Mouse (Mus musculus): ENCODE data around the gene Gm9573. TPM values are rescaled to one million over a fixed set of nuclear protein-coding genes. Genes with fewer than 3 reads are reported as not detected.

The Gm9573 gene
- polyA plus RNA-seq, 1 experiment, result 0.55 TPM

DNA sequence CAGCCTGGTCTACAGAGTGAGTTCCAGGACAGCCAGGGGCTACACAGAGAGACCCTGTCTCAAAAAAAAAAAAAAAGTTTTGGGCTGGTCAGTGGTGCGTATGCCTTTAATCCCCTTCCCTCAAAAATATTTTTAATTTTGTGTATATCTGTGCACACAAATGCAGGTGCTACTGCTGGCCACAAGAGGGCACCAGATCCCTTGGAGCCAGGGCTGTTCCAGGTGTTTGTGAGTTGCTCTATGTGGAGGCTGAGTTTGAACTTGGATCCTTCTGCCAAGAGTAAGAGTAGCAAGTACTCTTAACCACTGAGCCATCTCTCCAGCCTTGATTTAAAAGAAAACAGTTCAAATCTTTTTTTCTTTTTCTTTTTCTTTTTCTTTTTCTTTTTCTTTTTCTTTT, 43.5 kb downstream of the Gm9573 start:
- no peaks in the 10 kb centered on the region for H3K36me3 ChIP-seq (replicated peaks; ENCODE audit: low read length)
- H3K4me1 ChIP-seq, result no peaks in the 10 kb centered on the region; the same call in 1 of the 2 replicates
- TF ChIP-seq FLI1 (IDR thresholded peaks at IDR 0.05; ENCODE audit: low read length) (no peak), GATA1 (IDR thresholded peaks at IDR 0.05; ENCODE audit: borderline replicate concordance, low read length) (no peak)
- H3K9me3 ChIP-seq, result peaks cover 14% of the 10 kb centered on the region
- H3K27me3 ChIP-seq (replicated peaks), result peaks cover 20% of the 10 kb centered on the region
- H3K4me3 ChIP-seq (replicated peaks), result no peak overlapping the region

DNA sequence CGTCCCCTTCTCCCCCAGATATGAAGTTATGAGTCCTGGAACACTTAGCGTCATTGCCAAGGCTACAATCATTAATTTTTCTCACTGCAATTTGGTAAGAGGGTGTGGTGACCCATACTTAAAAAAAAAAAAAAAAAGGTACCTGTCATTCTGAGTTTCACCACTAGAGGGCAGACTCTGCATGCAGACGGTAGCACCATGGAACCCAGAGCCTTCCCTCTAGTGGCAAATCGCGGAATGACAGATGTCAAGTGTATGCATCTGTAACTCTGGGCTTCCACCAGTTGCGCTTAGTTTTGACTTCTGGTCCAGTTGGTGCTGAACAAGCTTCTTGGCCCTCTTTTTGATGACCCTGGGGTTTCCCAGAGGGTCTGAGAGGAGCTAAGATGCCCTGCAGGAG, 48.2 kb downstream of the Gm9573 start:
- Histone ChIP-seq H3K4me1 (peaks cover 10% of the 10 kb centered on the region), H3K27me3 (replicated peaks) (peaks cover 34% of the 10 kb centered on the region), H3K4me3 (replicated peaks) (no peak overlapping the region), H3K36me3 (replicated peaks; ENCODE audit: low read length) (no peaks in the 10 kb centered on the region), H3K9me3 (peaks cover 11% of the 10 kb centered on the region; the same call in 1 of the 2 replicates)
- TF ChIP-seq GATA1 (IDR thresholded peaks at IDR 0.05; ENCODE audit: borderline replicate concordance, low read length) (no peak), FLI1 (IDR thresholded peaks at IDR 0.05; ENCODE audit: low read length) (no peak)

- H3K27me3 ChIP-seq (replicated peaks), result peaks cover 70% of the 10 kb centered on the region
Measured at GRCm38 (mm10) chr17:35571477-35571876, 55.0 kb downstream of the Gm9573 start.

GRCm38 (mm10) chr17:35570836-35571235, 55.6 kb downstream of the Gm9573 start:
- Histone ChIP-seq H3K4me1 (peaks cover 21% of the 10 kb centered on the region), H3K36me3 (replicated peaks; ENCODE audit: low read length) (no peaks in the 10 kb centered on the region), H3K9me3 (peaks cover 18% of the 10 kb centered on the region), H3K4me3 (replicated peaks) (no peak overlapping the region), H3K27me3 (replicated peaks) (peaks cover 67% of the 10 kb centered on the region)
- TF ChIP-seq FLI1 (IDR thresholded peaks at IDR 0.05; ENCODE audit: low read length), result no peak
- TF ChIP-seq GATA1 (IDR thresholded peaks at IDR 0.05; ENCODE audit: borderline replicate concordance, low read length), result no peak

More at GRCm38 (mm10) chr17:35571477-35571876, 55.0 kb downstream of the Gm9573 start:
- H3K4me3 ChIP-seq (replicated peaks), result no peak overlapping the region
- peaks cover 18% of the 10 kb centered on the region for H3K9me3 ChIP-seq
- H3K36me3 ChIP-seq (replicated peaks; ENCODE audit: low read length), result no peaks in the 10 kb centered on the region
- no peak for TF ChIP-seq GATA1 (IDR thresholded peaks at IDR 0.05; ENCODE audit: borderline replicate concordance, low read length)
- TF ChIP-seq FLI1 (IDR thresholded peaks at IDR 0.05; ENCODE audit: low read length), result no peak
- H3K4me1 ChIP-seq, result peaks cover 24% of the 10 kb centered on the region

DNA sequence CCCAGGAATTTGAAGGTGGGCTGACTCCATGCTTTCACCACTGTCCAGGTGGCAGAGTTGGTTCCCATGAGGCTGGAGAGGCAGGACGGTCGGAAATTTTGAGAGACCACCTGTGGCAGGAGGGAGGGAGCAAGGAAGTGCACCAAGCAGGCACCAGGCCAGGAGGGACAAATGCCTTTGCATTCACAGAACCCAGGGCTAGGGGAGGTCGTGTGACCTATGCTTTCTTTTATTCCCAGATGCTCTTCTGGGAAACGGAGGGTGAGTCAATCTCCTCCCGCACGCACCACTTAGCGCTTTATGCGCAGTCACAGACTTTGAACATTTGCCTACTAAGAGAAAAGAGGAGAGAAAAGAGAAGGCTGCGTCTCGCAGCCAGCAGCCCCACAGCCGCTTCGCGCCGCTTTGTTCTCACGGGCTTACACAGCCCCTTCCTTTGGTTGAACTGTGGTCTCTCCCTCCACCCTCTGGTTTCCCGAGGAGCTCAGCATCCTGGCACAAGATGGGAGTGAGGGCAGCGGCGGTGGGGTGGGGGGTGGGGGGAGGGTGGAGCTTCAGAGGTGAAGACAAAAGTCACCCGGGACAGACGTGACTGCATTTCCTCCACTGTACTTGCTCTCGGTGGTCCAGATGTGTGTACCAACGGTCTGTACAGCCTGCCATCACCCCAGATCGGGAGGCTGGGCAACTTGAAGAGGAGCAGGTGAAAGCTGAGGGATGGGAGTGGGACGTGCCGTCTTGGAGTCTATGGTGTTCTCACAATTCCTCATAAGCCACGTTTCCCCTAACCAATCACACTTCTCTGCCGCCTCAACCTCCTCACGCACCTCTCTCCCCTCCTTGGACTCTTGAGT, 57.1 kb downstream of the Gm9573 start:
- H3K4me1 ChIP-seq, result peaks cover 14% of the 10 kb centered on the region
- TF ChIP-seq FLI1 (IDR thresholded peaks at IDR 0.05; ENCODE audit: low read length) (no peak), GATA1 (IDR thresholded peaks at IDR 0.05; ENCODE audit: borderline replicate concordance, low read length) (no peak)
- H3K4me3 ChIP-seq (replicated peaks), result peak overlapping the region; percentile 83
- H3K27me3 ChIP-seq (replicated peaks), result peaks cover 59% of the 10 kb centered on the region
- no peaks in the 10 kb centered on the region for H3K36me3 ChIP-seq (replicated peaks; ENCODE audit: low read length)
- peaks cover 17% of the 10 kb centered on the region for H3K9me3 ChIP-seq

Other genes starting within 250 kb of the Gm9573 start
- gene H2-Q4, start 247.0 kb downstream of the Gm9573 start, polyA plus RNA-seq (2012; ENCODE audit: insufficient read depth, low replicate concordance), result 13.9 and 46.4 TPM in 2 replicates
- 2.5 and 4.2 TPM in 2 replicates for gene H2-Q6, start 201.8 kb downstream of the Gm9573 start, polyA plus RNA-seq (2012; ENCODE audit: insufficient read depth, low replicate concordance)
- gene H2-Q7, start 187.5 kb downstream of the Gm9573 start, polyA plus RNA-seq (2012; ENCODE audit: insufficient read depth, low replicate concordance), result 3.2 and 20.1 TPM in 2 replicates
- 0.27 and 2.5 TPM in 2 replicates for gene H2-Q10, start 156.5 kb downstream of the Gm9573 start, polyA plus RNA-seq (2012; ENCODE audit: insufficient read depth, low replicate concordance)
- not detected in 2 replicates for gene Pou5f1, start 120.6 kb downstream of the Gm9573 start, polyA plus RNA-seq (2012; ENCODE audit: insufficient read depth, low replicate concordance)
- 16.3 and 17.5 TPM in 2 replicates for gene Tcf19, start 109.8 kb downstream of the Gm9573 start, polyA plus RNA-seq (2012; ENCODE audit: insufficient read depth, low replicate concordance)
- 3.2 and 10.5 TPM in 2 replicates for gene Cchcr1, start 109.5 kb downstream of the Gm9573 start, polyA plus RNA-seq (2012; ENCODE audit: insufficient read depth, low replicate concordance)
- gene Psors1c2, start 93.4 kb downstream of the Gm9573 start, polyA plus RNA-seq (2012; ENCODE audit: insufficient read depth, low replicate concordance), result 3.7 TPM in 1 of 2 replicates, not detected in the other
- gene Cdsn, start 74.5 kb downstream of the Gm9573 start, polyA plus RNA-seq (2012; ENCODE audit: insufficient read depth, low replicate concordance), result not detected in 2 replicates
- gene 2300002M23Rik, start 59.2 kb downstream of the Gm9573 start, polyA plus RNA-seq (2012; ENCODE audit: insufficient read depth, low replicate concordance), result not detected in 2 replicates
- not detected in 2 replicates for gene Sfta2, start 25.1 kb downstream of the Gm9573 start, polyA plus RNA-seq (2012; ENCODE audit: insufficient read depth, low replicate concordance)
- not detected in 2 replicates for gene Mucl3, start 17.1 kb upstream of the Gm9573 start, polyA plus RNA-seq (2012; ENCODE audit: insufficient read depth, low replicate concordance)
- gene Vars2, start 41.0 kb upstream of the Gm9573 start, polyA plus RNA-seq (2012; ENCODE audit: insufficient read depth, low replicate concordance), result 42.1 and 49.7 TPM in 2 replicates
- 7.8 and 10.8 TPM in 2 replicates for gene Gtf2h4, start 47.1 kb upstream of the Gm9573 start, polyA plus RNA-seq (2012; ENCODE audit: insufficient read depth, low replicate concordance)
- gene Ddr1, start 78.0 kb upstream of the Gm9573 start, polyA plus RNA-seq (2012; ENCODE audit: insufficient read depth, low replicate concordance), result not detected in 2 replicates
- 62.2 and 65.8 TPM in 2 replicates for gene Ier3, start 195.0 kb upstream of the Gm9573 start, polyA plus RNA-seq (2012; ENCODE audit: insufficient read depth, low replicate concordance)
- gene Flot1, start 196.6 kb upstream of the Gm9573 start, polyA plus RNA-seq (2012; ENCODE audit: insufficient read depth, low replicate concordance), result 43.6 and 163 TPM in 2 replicates
- 96.5 and 217 TPM in 2 replicates for gene Tubb5, start 211.7 kb upstream of the Gm9573 start, polyA plus RNA-seq (2012; ENCODE audit: insufficient read depth, low replicate concordance)
- 1.2 and 2.3 TPM in 2 replicates for gene Mdc1, start 214.9 kb upstream of the Gm9573 start, polyA plus RNA-seq (2012; ENCODE audit: insufficient read depth, low replicate concordance)
- 5.6 TPM in 1 of 2 replicates, not detected in the other for gene Nrm, start 234.7 kb upstream of the Gm9573 start, polyA plus RNA-seq (2012; ENCODE audit: insufficient read depth, low replicate concordance)
- 153 and 168 TPM in 2 replicates for gene Ppp1r18, start 239.0 kb upstream of the Gm9573 start, polyA plus RNA-seq (2012; ENCODE audit: insufficient read depth, low replicate concordance)

Data from megakaryocyte, embryonic 14.5 days (primary cell).